Mouse (Mus musculus): ENCODE data around the gene Prkag2.

GRCm38 (mm10) chr5:24933760-24934159 lies 166.7 kb downstream of the Prkag2 start:
- no peak for TF ChIP-seq CTCF (IDR thresholded peaks at IDR 0.05; ENCODE audit: insufficient read depth, low read length)
- TF ChIP-seq POLR2A (IDR thresholded peaks at IDR 0.05; ENCODE audit: borderline replicate concordance, extremely low read depth, low read depth, low read length) = no peak
